Mouse (Mus musculus): ENCODE measurements around the gene Fis1.

DNA sequence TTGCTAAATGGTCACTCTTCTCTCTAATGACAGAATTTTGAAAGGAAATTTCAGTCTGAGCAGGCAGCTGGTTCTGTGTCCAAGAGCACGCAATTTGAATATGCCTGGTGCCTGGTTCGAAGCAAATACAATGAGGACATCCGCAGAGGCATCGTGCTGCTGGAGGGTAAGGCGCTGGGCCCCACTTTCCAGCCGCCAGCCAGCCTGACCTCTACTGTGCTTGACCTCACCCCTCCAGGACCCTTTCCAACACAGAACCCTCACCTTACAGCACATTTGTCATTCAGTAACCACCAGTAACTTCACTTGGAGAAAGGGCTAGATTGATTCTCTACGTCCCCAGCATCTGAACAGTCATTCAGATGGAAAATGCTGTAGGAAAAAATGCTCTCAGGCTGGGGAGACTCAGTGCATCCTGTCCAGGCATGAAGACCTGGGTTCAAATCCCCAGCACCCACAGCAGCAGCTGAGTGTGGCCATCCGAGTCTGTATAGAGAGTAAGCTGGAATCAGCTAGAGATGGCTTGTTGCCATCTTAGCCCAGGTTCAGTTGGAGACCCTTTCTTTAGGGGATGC, 10.0 kb downstream of the Fis1 start:
- TF ChIP-seq POLR2A (IDR thresholded peaks at IDR 0.05; ENCODE audit: borderline replicate concordance, extremely low read depth, low read depth, low read length) (no peak), CTCF (IDR thresholded peaks at IDR 0.05; ENCODE audit: insufficient read depth, low read length) (no peak)
